ENCODE assay signal across 22 mouse cellular contexts in the genomic region with DNA sequence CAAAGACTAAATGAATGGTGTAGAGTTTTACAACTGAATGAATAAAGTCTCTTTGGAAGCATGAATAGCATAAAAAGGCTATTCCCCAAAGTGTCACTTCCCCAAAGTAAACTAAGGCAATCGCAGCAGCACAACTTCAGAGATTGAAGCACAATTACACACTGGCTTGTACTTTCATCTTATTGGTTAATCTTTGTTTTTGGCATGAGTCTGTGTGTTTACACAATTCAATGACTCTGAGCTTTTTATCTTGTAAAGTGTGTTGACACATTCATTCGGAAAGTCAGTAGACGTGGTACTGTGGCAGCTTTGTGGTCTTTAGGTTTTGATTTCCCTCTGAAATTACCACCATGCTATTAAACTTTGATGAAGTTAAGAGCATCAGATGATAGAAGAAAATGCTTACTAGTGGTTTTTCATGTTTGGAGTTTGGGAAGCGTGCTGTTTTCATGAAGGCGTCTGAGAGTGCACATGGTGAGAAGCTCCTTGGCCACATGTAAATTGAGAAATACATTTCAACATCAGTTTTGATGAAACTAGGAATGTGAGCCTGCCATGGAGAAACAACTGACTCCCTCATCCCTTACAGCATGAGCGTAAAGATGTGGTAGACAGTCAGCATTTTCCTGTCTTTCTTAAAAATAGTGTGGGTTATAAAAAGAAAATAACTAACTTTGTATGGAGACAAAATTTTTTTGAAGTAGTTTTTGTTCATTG.
"Had no signal": no experiment of that assay in that cellular context is flagged by ENCODE, and none has a peak within 500 bp of the region (broad histone marks: within the 10 kb centered on the region; RNA-seq: fewer than 3 reads in every experiment).

No protein-coding gene starts in this region.

- H3K4me3 ChIP-seq: limb, embryonic 12.5 days; limb, embryonic 15.5 days; megakaryocyte, embryonic 14.5 days; midbrain, embryonic 10.5 days; midbrain, embryonic 13.5 days; myocyte; neural tube, embryonic 13.5 days; stomach, embryonic 15.5 days had no signal

- H3K4me1 ChIP-seq: limb, embryonic 15.5 days; stomach, embryonic 15.5 days had no signal

- DNase-seq: kidney, adult 2 months; kidney, postnatal 10 days; kidney, postnatal 36 days; left cerebral cortex, postnatal 4 days; lung, adult 2 months; lung, postnatal 10 days; lung, postnatal 36 days; retina, postnatal 1 day; right cerebral cortex, postnatal 25 days; spleen, adult 18-20 months; thymus, postnatal 36 days had no signal

- H3K4me2 ChIP-seq: limb, embryonic 12.5 days; limb, embryonic 15.5 days; midbrain, embryonic 13.5 days; neural tube, embryonic 13.5 days; stomach, embryonic 15.5 days had no signal

- H3K9ac ChIP-seq: limb, embryonic 12.5 days; limb, embryonic 15.5 days; liver, embryonic 14.5 days; midbrain, embryonic 13.5 days; neural tube, embryonic 13.5 days; stomach, embryonic 15.5 days had no signal

- ATAC-seq: intestine, postnatal 0 days; midbrain, embryonic 13.5 days; midbrain, embryonic 16.5 days had no signal

- H3K27me3 ChIP-seq: limb, embryonic 12.5 days; limb, embryonic 15.5 days; megakaryocyte, embryonic 14.5 days; midbrain, embryonic 13.5 days; neural tube, embryonic 13.5 days; stomach, embryonic 15.5 days had no signal

- H3K27ac ChIP-seq: limb, embryonic 12.5 days; limb, embryonic 15.5 days; liver, embryonic 14.5 days; midbrain, embryonic 10.5 days; midbrain, embryonic 13.5 days; neural tube, embryonic 13.5 days; stomach, embryonic 15.5 days had no signal

- H3K9me3 ChIP-seq: limb, embryonic 12.5 days; limb, embryonic 15.5 days; megakaryocyte, embryonic 14.5 days; midbrain, embryonic 10.5 days; midbrain, embryonic 13.5 days; neural tube, embryonic 13.5 days; stomach, embryonic 15.5 days had no signal

- H3K36me3 ChIP-seq: limb, embryonic 12.5 days; limb, embryonic 15.5 days; midbrain, embryonic 10.5 days; midbrain, embryonic 13.5 days; neural tube, embryonic 13.5 days; stomach, embryonic 15.5 days had no signal
